9 mouse cellular contexts compared by ENCODE assay signal in the genomic region with DNA sequence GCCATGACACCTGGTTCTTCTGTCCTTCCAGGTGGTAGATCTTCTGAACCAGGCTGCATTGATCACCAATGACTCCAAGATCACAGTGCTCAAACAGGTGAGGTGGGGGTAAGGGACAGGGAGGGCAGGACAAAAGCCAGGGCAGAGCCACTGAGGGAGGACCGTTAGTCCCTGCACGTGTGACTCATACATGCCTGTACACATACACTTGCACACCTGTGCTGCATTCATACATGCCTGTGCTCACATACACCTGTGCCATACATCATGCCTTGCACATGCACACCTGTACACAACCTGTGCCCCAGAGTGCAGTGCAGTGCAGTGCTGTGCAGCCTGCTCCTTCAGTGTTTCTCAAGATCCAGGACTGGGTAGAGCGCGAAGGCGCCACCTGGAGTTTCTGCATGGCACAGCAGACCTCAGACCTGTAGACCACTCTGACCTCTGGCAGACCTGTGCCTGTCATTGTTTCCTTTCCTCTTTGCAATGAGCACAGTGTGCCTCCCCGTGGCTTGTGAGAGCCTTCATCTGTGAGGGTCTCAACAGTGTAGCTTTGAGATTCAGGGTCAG. TPM values are rescaled to one million over a fixed set of nuclear protein-coding genes. Genes with fewer than 3 reads are reported as not detected.
DNase-seq lines count a peak whose midpoint lies in the region; ATAC-seq and TF ChIP-seq lines count a peak whose summit lies in the region.
"Had no signal": no experiment of that assay in that cellular context is flagged by ENCODE, and none has a peak within 500 bp of the region (broad histone marks: within the 10 kb centered on the region; RNA-seq: fewer than 3 reads in every experiment).

No protein-coding gene starts in this region.

- no peak overlapping the region for H3K9ac ChIP-seq in heart, postnatal 0 days (replicated peaks; ENCODE audit: low read depth, low read length)
- H3K9ac ChIP-seq in midbrain, embryonic 11.5 days (ENCODE audit: low read length): no peak overlapping the region

- peaks cover 45% of the 10 kb centered on the region for H3K36me3 ChIP-seq in heart, postnatal 0 days (replicated peaks; ENCODE audit: control insufficient read depth, insufficient read depth, low read length)
- H3K36me3 ChIP-seq in midbrain, embryonic 11.5 days (ENCODE audit: control insufficient read depth, insufficient read depth, low read length): peaks cover 22% of the 10 kb centered on the region
- peaks cover 35% of the 10 kb centered on the region for H3K36me3 ChIP-seq in thymus, adult 2 months (ENCODE audit: control insufficient read depth, insufficient read depth, low read length)

- no peak overlapping the region for H3K27ac ChIP-seq in heart, postnatal 0 days (ENCODE audit: low read depth)
- H3K27ac ChIP-seq in midbrain, embryonic 11.5 days (ENCODE audit: low read depth, low read length): no peak overlapping the region
- no peak overlapping the region for H3K27ac ChIP-seq in thymus, adult 2 months (ENCODE audit: control insufficient read depth, insufficient read depth, low read length)

- ATAC-seq in heart, postnatal 0 days (ENCODE audit: insufficient read depth, low read depth): peak; percentile 57; the same call in 1 of the 2 replicates
- ATAC-seq in midbrain, embryonic 11.5 days (ENCODE audit: low FRiP score): peak; percentile 20

- DNase-seq in adrenal gland, postnatal 10 days: peak; percentile 74
- DNase-seq in adrenal gland, postnatal 4 days (ENCODE audit: low spot score in 2 of 2): no peak
- DNase-seq in 416B (ENCODE audit: low read depth): peak; percentile 74
- DNase-seq in brain, embryonic 14.5 days (ENCODE audit: low read depth): peak; percentile 61
- peak; percentile 36 for DNase-seq in heart, postnatal 0 days (ENCODE audit: low spot score)
- peak; percentile 77 for DNase-seq in kidney, postnatal 10 days
- peak; percentile 95 for DNase-seq in midbrain, embryonic 11.5 days (ENCODE audit: low spot score, missing footprints)
- peak; percentile 65 for DNase-seq in thymus, adult 2 months

- H3K4me3 ChIP-seq in heart, postnatal 0 days (ENCODE audit: low read depth, low read length): no peak overlapping the region
- no peak overlapping the region for H3K4me3 ChIP-seq in midbrain, embryonic 11.5 days (ENCODE audit: low read depth, low read length)
- no peak overlapping the region for H3K4me3 ChIP-seq in thymus, adult 2 months (ENCODE audit: control insufficient read depth, insufficient read depth, low read length)

- H3K9me3 ChIP-seq in heart, postnatal 0 days (replicated peaks; ENCODE audit: control insufficient read depth, low read length): no peaks in the 10 kb centered on the region
- no peaks in the 10 kb centered on the region for H3K9me3 ChIP-seq in midbrain, embryonic 11.5 days (ENCODE audit: control insufficient read depth, low read length)

- TF ChIP-seq EP300 in heart, postnatal 0 days (IDR thresholded peaks at IDR 0.05; ENCODE audit: low read depth): no peak

- peak; percentile 77 for TF ChIP-seq CTCF in brain, embryonic 14.5 days (IDR thresholded peaks at IDR 0.05; ENCODE audit: borderline replicate concordance, extremely low read depth, insufficient read depth, insufficient read length)
- peak; percentile 71 for TF ChIP-seq CTCF in heart, postnatal 0 days (IDR thresholded peaks at IDR 0.05; ENCODE audit: low read depth)
- TF ChIP-seq CTCF in thymus, adult 2 months (IDR thresholded peaks at IDR 0.05; ENCODE audit: borderline replicate concordance, control insufficient read depth, extremely low read depth, insufficient read depth, low read length, poor library complexity): peak; percentile 86

- no peaks in the 10 kb centered on the region for H3K27me3 ChIP-seq in heart, postnatal 0 days (ENCODE audit: control insufficient read depth, insufficient read depth, low read length)
- no peaks in the 10 kb centered on the region for H3K27me3 ChIP-seq in midbrain, embryonic 11.5 days (ENCODE audit: control insufficient read depth, insufficient read depth, low read length)
- no peaks in the 10 kb centered on the region for H3K27me3 ChIP-seq in thymus, adult 2 months (ENCODE audit: control insufficient read depth, insufficient read depth, low read length)

- WGBS in heart, postnatal 0 days: 67% methylated on average over 6 of the region's 6 CpGs
- 65% methylated on average over 6 of the region's 6 CpGs for WGBS in midbrain, embryonic 11.5 days
- 73% methylated on average over 6 of the region's 6 CpGs for WGBS in thymus, adult 2 months

- TF ChIP-seq POLR2A in brain, embryonic 14.5 days (IDR thresholded peaks at IDR 0.05; ENCODE audit: borderline replicate concordance, extremely low read depth, insufficient read depth, insufficient read length, poor library complexity, severe bottlenecking): no peak
- no peak for TF ChIP-seq POLR2A in thymus, adult 2 months (IDR thresholded peaks at IDR 0.05; ENCODE audit: control insufficient read depth, extremely low read depth, insufficient read depth, low read length, poor library complexity)

- peaks cover 12% of the 10 kb centered on the region; the same call in 1 of the 2 replicates for H3K4me1 ChIP-seq in heart, postnatal 0 days (ENCODE audit: control insufficient read depth, insufficient read depth)
- peaks cover 7% of the 10 kb centered on the region for H3K4me1 ChIP-seq in midbrain, embryonic 11.5 days (ENCODE audit: control insufficient read depth, insufficient read depth, low read length)
- H3K4me1 ChIP-seq in thymus, adult 2 months (replicated peaks; ENCODE audit: control insufficient read depth, insufficient read depth, low read length): peaks cover 5% of the 10 kb centered on the region

- H3K4me2 ChIP-seq in heart, postnatal 0 days (ENCODE audit: low read depth, low read length): no peak overlapping the region
- no peak overlapping the region for H3K4me2 ChIP-seq in midbrain, embryonic 11.5 days

RNA-seq across cellular contexts. Expression of a gene that starts 5.0 kb away (rescaled TPM):
- total RNA-seq in adrenal gland, postnatal 10 days (2021): 10 to 100 TPM; 78.0 to 89.0 TPM
- total RNA-seq in adrenal gland, postnatal 4 days (2021): 100 to 1,000 TPM; 109 to 119 TPM
- 91.6 and 97.6 TPM in 2 replicates for polyA plus RNA-seq in brain, embryonic 14.5 days (2012; rRNA removed)
- total RNA-seq in heart, postnatal 0 days (2014; rRNA removed; ENCODE audit: low replicate concordance): 68.8 and 72.0 TPM in 2 replicates
- polyA plus RNA-seq in heart, postnatal 0 days (2015; fragmentation: Nextera tagmentation; extraction: Ambion mirVana): 14.6 and 16.7 TPM in 2 replicates
- polyA plus RNA-seq in midbrain, embryonic 11.5 days (2014; fragmentation: Nextera tagmentation; extraction: Ambion mirVana): 30.9 and 33.3 TPM in 2 replicates
- polyA plus RNA-seq in thymus, adult 2 months (2012; rRNA removed): 150 and 189 TPM in 2 replicates

RNA-seq across cellular contexts. Expression of a gene that starts 5.8 kb away (rescaled TPM):
- 10 to 100 TPM in 1 of 2 experiments, 1 to 10 TPM in 1; 4.8 to 14.0 TPM for total RNA-seq in adrenal gland, postnatal 10 days (2021)
- total RNA-seq in adrenal gland, postnatal 4 days (2021): 1 to 10 TPM in 1 of 2 experiments, under 1 TPM in 1; 0.50 to 4.5 TPM
- polyA plus RNA-seq in brain, embryonic 14.5 days (2012; rRNA removed): not detected in 2 replicates
- not detected in 2 replicates for total RNA-seq in heart, postnatal 0 days (2014; rRNA removed; ENCODE audit: low replicate concordance)
- 0.11 TPM in 1 of 2 replicates, not detected in the other for polyA plus RNA-seq in heart, postnatal 0 days (2015; fragmentation: Nextera tagmentation; extraction: Ambion mirVana)
- not detected in 2 replicates for polyA plus RNA-seq in midbrain, embryonic 11.5 days (2014; fragmentation: Nextera tagmentation; extraction: Ambion mirVana)
- 0.51 and 0.69 TPM in 2 replicates for polyA plus RNA-seq in thymus, adult 2 months (2012; rRNA removed)
- total RNA-seq: left cerebral cortex, postnatal 14 days had no signal

RNA-seq across cellular contexts. Expression of a gene that starts 25.3 kb away (rescaled TPM):
- total RNA-seq in adrenal gland, postnatal 10 days (2021): not detected
- total RNA-seq in adrenal gland, postnatal 4 days (2021): not detected
- polyA plus RNA-seq in brain, embryonic 14.5 days (2012; rRNA removed): 0.07 TPM in 1 of 2 replicates, not detected in the other
- total RNA-seq in heart, postnatal 0 days (2014; rRNA removed; ENCODE audit: low replicate concordance): not detected in 2 replicates
- not detected in 2 replicates for polyA plus RNA-seq in heart, postnatal 0 days (2015; fragmentation: Nextera tagmentation; extraction: Ambion mirVana)
- not detected in 2 replicates for polyA plus RNA-seq in midbrain, embryonic 11.5 days (2014; fragmentation: Nextera tagmentation; extraction: Ambion mirVana)
- 0.05 and 0.18 TPM in 2 replicates for polyA plus RNA-seq in thymus, adult 2 months (2012; rRNA removed)

RNA-seq across cellular contexts. Expression of a gene that starts 25.3 kb away (rescaled TPM):
- 10 to 100 TPM; 36.9 to 37.2 TPM for total RNA-seq in adrenal gland, postnatal 10 days (2021)
- 10 to 100 TPM; 44.3 to 49.1 TPM for total RNA-seq in adrenal gland, postnatal 4 days (2021)
- 48.9 and 54.6 TPM in 2 replicates for polyA plus RNA-seq in brain, embryonic 14.5 days (2012; rRNA removed)
- total RNA-seq in heart, postnatal 0 days (2014; rRNA removed; ENCODE audit: low replicate concordance): 50.0 and 51.3 TPM in 2 replicates
- 7.1 and 7.3 TPM in 2 replicates for polyA plus RNA-seq in heart, postnatal 0 days (2015; fragmentation: Nextera tagmentation; extraction: Ambion mirVana)
- polyA plus RNA-seq in midbrain, embryonic 11.5 days (2014; fragmentation: Nextera tagmentation; extraction: Ambion mirVana): 24.1 and 26.5 TPM in 2 replicates
- 67.2 and 76.3 TPM in 2 replicates for polyA plus RNA-seq in thymus, adult 2 months (2012; rRNA removed)

RNA-seq across cellular contexts. Expression of a gene that starts 38.1 kb away (rescaled TPM):
- total RNA-seq in adrenal gland, postnatal 10 days (2021): 1 to 10 TPM; 6.4 to 6.8 TPM
- 1 to 10 TPM; 7.2 to 8.3 TPM for total RNA-seq in adrenal gland, postnatal 4 days (2021)
- 14.2 and 16.1 TPM in 2 replicates for polyA plus RNA-seq in brain, embryonic 14.5 days (2012; rRNA removed)
- 0.08 and 0.34 TPM in 2 replicates for total RNA-seq in heart, postnatal 0 days (2014; rRNA removed; ENCODE audit: low replicate concordance)
- polyA plus RNA-seq in heart, postnatal 0 days (2015; fragmentation: Nextera tagmentation; extraction: Ambion mirVana): 0.79 and 1.2 TPM in 2 replicates
- 3.7 and 4.0 TPM in 2 replicates for polyA plus RNA-seq in midbrain, embryonic 11.5 days (2014; fragmentation: Nextera tagmentation; extraction: Ambion mirVana)
- polyA plus RNA-seq in thymus, adult 2 months (2012; rRNA removed): 3.6 and 5.0 TPM in 2 replicates

Comparison
In these comparisons a context has a peak if more than half of its experiments do, and no peak if none do; other contexts are left out.
1. DNase-seq: peak in adrenal gland, postnatal 10 days (single experiment), 416B (single experiment), brain, embryonic 14.5 days (single experiment), heart, postnatal 0 days (single experiment), kidney, postnatal 10 days (single experiment), midbrain, embryonic 11.5 days (single experiment) and thymus, adult 2 months (single experiment); none in adrenal gland, postnatal 4 days (0 of 2).
2. Peak in every context shown above with its lines, with median percentiles within 50 percentile points of each other: CTCF ChIP-seq.